Mouse (Mus musculus): ENCODE measurements around the gene Nceh1. TPM values are rescaled to one million over a fixed set of nuclear protein-coding genes. Genes with fewer than 3 reads are reported as not detected.

Gene Nceh1
- polyA plus RNA-seq, 1 experiment: 2.4 TPM

DNA sequence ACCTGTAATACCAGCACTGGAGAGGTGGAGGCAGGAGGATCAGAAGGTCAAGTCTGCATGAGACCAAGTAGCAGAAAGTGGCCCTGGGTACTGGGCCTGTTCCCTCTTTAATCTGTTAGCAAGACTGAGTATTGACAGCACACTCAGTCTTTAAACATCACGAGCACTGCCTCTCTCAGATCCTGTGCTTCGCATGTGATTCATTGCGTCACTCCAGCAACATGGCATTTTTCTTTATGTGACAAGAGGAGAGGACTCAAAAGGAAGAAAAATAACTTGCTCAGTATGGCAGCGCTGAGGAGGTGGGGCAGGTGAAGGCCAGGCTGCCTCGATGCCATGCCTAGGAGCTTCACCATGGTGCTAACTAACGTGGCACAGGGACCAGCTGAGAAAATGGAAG lies 9.1 kb downstream of the Nceh1 start:
- TF ChIP-seq POLR2A (IDR thresholded peaks at IDR 0.05; ENCODE audit: control insufficient read depth, low read depth, low read length): no peak
- TF ChIP-seq CTCF (IDR thresholded peaks at IDR 0.05; ENCODE audit: control insufficient read depth, insufficient read depth, insufficient replicate concordance, low read depth, low read length): no peak
- Histone ChIP-seq H3K27ac (ENCODE audit: control insufficient read depth, insufficient read depth, low read depth, low read length) (no peak overlapping the region), H3K4me3 (ENCODE audit: control insufficient read depth, low read depth, low read length) (no peak overlapping the region), H3K4me1 (ENCODE audit: control insufficient read depth, insufficient read depth, low read length) (no peaks in the 10 kb centered on the region), H3K27me3 (ENCODE audit: control insufficient read depth, insufficient read depth, low read length) (no peaks in the 10 kb centered on the region), H3K36me3 (ENCODE audit: control insufficient read depth, insufficient read depth, low read length) (no peaks in the 10 kb centered on the region)

DNA sequence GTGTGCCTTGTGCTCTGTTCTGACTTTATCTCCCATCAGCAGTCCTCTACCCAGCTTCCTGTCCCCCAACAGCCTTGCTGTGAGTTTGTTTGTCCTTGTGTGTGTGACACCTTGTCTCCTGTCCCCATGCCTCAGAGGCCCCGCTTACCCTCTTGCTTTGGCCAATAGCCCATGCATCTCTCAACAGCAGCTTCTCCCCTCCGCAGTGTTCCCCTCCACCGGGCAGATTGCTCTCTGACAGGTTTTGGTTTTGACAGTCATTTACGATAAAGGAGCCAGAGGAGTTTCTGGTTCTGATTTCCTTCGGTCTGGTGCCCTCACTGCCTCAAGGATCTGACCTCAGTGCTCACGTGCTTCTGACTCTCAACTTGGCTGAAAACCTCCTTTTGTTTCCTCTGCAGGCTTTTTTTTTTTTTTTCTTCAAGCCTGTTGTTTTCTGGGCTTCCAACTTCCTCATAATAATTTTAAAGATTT lies 11.1 kb downstream of the Nceh1 start:
- Histone ChIP-seq H3K4me3 (ENCODE audit: control insufficient read depth, low read depth, low read length) (no peak overlapping the region), H3K27me3 (ENCODE audit: control insufficient read depth, insufficient read depth, low read length) (no peaks in the 10 kb centered on the region), H3K4me1 (ENCODE audit: control insufficient read depth, insufficient read depth, low read length) (no peaks in the 10 kb centered on the region), H3K27ac (ENCODE audit: control insufficient read depth, insufficient read depth, low read depth, low read length) (no peak overlapping the region), H3K36me3 (ENCODE audit: control insufficient read depth, insufficient read depth, low read length) (no peaks in the 10 kb centered on the region)
- TF ChIP-seq CTCF (IDR thresholded peaks at IDR 0.05; ENCODE audit: control insufficient read depth, insufficient read depth, insufficient replicate concordance, low read depth, low read length): no peak
- no peak for TF ChIP-seq POLR2A (IDR thresholded peaks at IDR 0.05; ENCODE audit: control insufficient read depth, low read depth, low read length)

DNA sequence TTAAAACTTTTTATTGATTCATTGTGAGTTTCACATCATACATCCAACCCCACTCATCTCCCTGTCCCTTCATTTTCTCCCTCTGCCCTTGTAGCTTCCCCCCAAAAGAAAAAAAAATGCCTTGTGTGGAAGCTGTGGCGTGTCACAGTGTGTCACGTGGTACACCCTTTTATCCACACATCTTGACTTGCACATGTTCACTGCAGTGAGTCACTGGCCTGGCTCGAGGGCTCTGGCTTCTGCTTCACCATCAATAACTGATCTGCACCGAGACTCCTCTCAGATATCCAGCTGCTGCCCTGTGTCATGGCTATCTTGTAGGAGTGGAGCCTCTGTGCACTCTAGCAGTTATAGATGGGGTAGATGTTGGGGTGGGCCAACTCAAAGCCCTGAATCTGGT lies 12.4 kb downstream of the Nceh1 start:
- TF ChIP-seq CTCF (IDR thresholded peaks at IDR 0.05; ENCODE audit: control insufficient read depth, insufficient read depth, insufficient replicate concordance, low read depth, low read length) (no peak), POLR2A (IDR thresholded peaks at IDR 0.05; ENCODE audit: control insufficient read depth, low read depth, low read length) (no peak)
- Histone ChIP-seq H3K27ac (ENCODE audit: control insufficient read depth, insufficient read depth, low read depth, low read length) (no peak overlapping the region), H3K36me3 (ENCODE audit: control insufficient read depth, insufficient read depth, low read length) (no peaks in the 10 kb centered on the region), H3K4me1 (ENCODE audit: control insufficient read depth, insufficient read depth, low read length) (no peaks in the 10 kb centered on the region), H3K4me3 (ENCODE audit: control insufficient read depth, low read depth, low read length) (no peak overlapping the region), H3K27me3 (ENCODE audit: control insufficient read depth, insufficient read depth, low read length) (no peaks in the 10 kb centered on the region)

GRCm38 (mm10) chr3:27195573-27196227 lies 12.9 kb downstream of the Nceh1 start:
- Histone ChIP-seq H3K4me1 (ENCODE audit: control insufficient read depth, insufficient read depth, low read length) (no peaks in the 10 kb centered on the region), H3K27me3 (ENCODE audit: control insufficient read depth, insufficient read depth, low read length) (no peaks in the 10 kb centered on the region), H3K27ac (ENCODE audit: control insufficient read depth, insufficient read depth, low read depth, low read length) (no peak overlapping the region), H3K4me3 (ENCODE audit: control insufficient read depth, low read depth, low read length) (no peak overlapping the region), H3K36me3 (ENCODE audit: control insufficient read depth, insufficient read depth, low read length) (no peaks in the 10 kb centered on the region)
- no peak for TF ChIP-seq CTCF (IDR thresholded peaks at IDR 0.05; ENCODE audit: control insufficient read depth, insufficient read depth, insufficient replicate concordance, low read depth, low read length)
- TF ChIP-seq POLR2A (IDR thresholded peaks at IDR 0.05; ENCODE audit: control insufficient read depth, low read depth, low read length): no peak

- no peaks in the 10 kb centered on the region for H3K27me3 ChIP-seq (ENCODE audit: control insufficient read depth, insufficient read depth, low read length)
- H3K4me1 ChIP-seq (ENCODE audit: control insufficient read depth, insufficient read depth, low read length): no peaks in the 10 kb centered on the region
- H3K27ac ChIP-seq (ENCODE audit: control insufficient read depth, insufficient read depth, low read depth, low read length): no peak overlapping the region
- no peak overlapping the region for H3K4me3 ChIP-seq (ENCODE audit: control insufficient read depth, low read depth, low read length)
- no peaks in the 10 kb centered on the region for H3K36me3 ChIP-seq (ENCODE audit: control insufficient read depth, insufficient read depth, low read length)
- TF ChIP-seq CTCF (IDR thresholded peaks at IDR 0.05; ENCODE audit: control insufficient read depth, insufficient read depth, insufficient replicate concordance, low read depth, low read length): no peak
- TF ChIP-seq POLR2A (IDR thresholded peaks at IDR 0.05; ENCODE audit: control insufficient read depth, low read depth, low read length): no peak
These were observed 13.8 kb downstream of the Nceh1 start for GRCm38 (mm10) chr3:27196529-27196928.

DNA sequence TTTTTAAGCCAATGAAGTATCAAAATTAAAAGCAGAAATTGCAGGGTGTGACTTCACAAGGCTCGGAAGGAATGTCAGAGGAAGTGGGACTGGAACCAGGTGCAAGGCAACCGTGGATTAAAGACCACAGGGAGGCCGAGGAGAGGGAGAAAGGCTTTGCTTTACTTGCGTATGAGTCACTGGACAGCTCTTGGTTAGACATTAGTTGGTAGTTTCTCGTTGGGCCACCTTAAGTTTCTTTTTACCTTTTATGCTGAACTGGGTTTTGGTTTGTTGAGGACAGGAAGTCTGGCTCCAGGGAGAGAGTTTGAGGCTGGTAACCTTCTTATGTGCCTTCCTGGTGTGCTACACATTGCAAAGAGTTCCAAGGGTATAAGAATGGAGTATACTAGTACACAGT lies 15.1 kb downstream of the Nceh1 start:
- Histone ChIP-seq H3K27ac (ENCODE audit: control insufficient read depth, insufficient read depth, low read depth, low read length) (no peak overlapping the region), H3K27me3 (ENCODE audit: control insufficient read depth, insufficient read depth, low read length) (no peaks in the 10 kb centered on the region), H3K4me3 (ENCODE audit: control insufficient read depth, low read depth, low read length) (no peak overlapping the region), H3K36me3 (ENCODE audit: control insufficient read depth, insufficient read depth, low read length) (no peaks in the 10 kb centered on the region), H3K4me1 (ENCODE audit: control insufficient read depth, insufficient read depth, low read length) (no peaks in the 10 kb centered on the region)
- no peak for TF ChIP-seq CTCF (IDR thresholded peaks at IDR 0.05; ENCODE audit: control insufficient read depth, insufficient read depth, insufficient replicate concordance, low read depth, low read length)

DNA sequence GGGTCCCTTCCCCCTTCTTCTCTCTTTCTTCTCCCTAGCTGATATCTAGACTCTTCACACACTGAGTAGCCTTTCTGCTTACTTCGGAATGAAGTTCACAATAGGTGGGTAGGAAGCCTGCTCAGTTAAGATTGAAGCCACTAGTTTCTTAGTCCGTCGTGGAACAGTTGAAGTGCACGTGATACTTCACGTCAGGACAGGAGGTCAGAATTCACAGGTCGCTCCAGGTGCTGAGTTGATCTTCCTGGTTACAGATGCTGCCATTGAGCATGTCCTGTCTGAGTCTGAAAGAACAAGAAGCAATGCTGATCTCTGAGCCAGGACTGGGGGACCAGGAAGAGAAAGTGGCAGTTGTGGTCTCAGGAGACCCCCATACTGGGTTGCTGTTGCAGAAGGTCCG lies 16.4 kb downstream of the Nceh1 start:
- Histone ChIP-seq H3K36me3 (ENCODE audit: control insufficient read depth, insufficient read depth, low read length) (no peaks in the 10 kb centered on the region), H3K27ac (ENCODE audit: control insufficient read depth, insufficient read depth, low read depth, low read length) (no peak overlapping the region), H3K4me3 (ENCODE audit: control insufficient read depth, low read depth, low read length) (no peak overlapping the region), H3K27me3 (ENCODE audit: control insufficient read depth, insufficient read depth, low read length) (no peaks in the 10 kb centered on the region), H3K4me1 (ENCODE audit: control insufficient read depth, insufficient read depth, low read length) (no peaks in the 10 kb centered on the region)
- TF ChIP-seq CTCF (IDR thresholded peaks at IDR 0.05; ENCODE audit: control insufficient read depth, insufficient read depth, insufficient replicate concordance, low read depth, low read length) (no peak), POLR2A (IDR thresholded peaks at IDR 0.05; ENCODE audit: control insufficient read depth, low read depth, low read length) (no peak)

Data from testis, adult 2 months (tissue).